Mouse (Mus musculus): ENCODE results near the gene Gm20388.

Gene Gm20388

DNA sequence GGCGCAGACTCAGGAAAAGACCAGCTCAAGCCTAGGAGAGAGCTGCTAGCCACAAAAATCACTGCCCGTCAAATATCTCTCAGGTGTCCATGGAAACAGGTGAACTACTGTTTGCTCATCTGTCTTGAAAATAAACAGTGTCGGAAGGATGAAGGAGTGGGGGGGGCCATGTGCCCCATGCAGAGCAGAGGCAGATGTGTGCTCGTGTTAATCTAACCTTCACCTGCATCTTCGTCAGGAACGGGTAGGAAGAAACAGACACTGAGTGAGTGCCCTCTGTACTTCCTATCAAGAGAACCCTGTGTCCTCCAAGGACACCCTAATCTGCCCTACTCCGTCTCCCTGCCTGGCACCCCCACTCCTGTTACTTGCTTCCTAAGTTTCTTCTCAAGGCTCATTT, 1941.1 kb downstream of the Gm20388 start:
- in situ Hi-C loops (cut with MboI, MseI) = no loop called here

DNA sequence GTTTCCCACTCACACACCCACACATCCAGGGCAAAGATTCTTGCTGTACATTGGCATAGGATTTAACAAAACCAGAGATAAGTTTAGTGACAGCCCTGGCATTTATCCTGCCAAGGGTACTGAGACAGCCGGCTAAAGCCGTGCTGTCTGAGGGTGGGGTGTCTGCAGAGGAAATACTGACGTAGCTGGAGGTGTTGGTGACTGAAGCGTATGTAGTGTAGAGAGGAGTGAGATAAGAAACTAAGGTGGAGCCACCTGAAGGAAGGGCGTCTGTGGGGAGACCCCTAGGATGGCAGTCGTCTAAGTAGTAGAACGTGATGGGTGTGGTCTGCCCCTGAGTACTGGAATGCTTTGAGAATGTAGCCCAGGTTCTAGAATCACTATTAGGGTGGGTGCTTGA, 1941.8 kb downstream of the Gm20388 start:
- in situ Hi-C loops (cut with MboI, MseI) = no loop called here

DNA sequence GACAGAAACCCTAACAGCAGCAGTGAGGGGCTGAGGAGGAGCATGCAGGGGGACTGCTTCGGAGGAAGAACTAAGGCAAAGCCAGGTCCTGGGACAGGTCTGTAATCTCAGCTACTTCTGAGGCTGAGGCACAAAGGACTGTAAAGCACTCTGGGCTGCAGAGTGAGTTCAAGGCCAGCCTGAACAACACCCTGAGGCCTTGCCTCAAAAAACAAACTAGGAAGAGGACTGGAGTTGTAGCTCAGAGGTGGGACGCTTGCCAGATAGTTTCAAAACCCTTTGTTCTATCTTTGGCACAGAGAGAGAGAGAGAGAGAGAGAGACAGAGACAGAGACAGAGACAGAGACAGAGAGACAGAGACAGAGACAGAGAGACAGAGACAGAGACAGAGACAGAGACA, 1942.9 kb downstream of the Gm20388 start:
- in situ Hi-C loops (cut with MboI, MseI) = no loop called here

GRCm38 (mm10) chr8:121856071-121856746, 1945.6 kb downstream of the Gm20388 start:
- in situ Hi-C loops (cut with MboI, MseI) = loop anchor here (5.0 kb wide), 1 partner anchor 46 kb away; no protein-coding TSS in a partner anchor

DNA sequence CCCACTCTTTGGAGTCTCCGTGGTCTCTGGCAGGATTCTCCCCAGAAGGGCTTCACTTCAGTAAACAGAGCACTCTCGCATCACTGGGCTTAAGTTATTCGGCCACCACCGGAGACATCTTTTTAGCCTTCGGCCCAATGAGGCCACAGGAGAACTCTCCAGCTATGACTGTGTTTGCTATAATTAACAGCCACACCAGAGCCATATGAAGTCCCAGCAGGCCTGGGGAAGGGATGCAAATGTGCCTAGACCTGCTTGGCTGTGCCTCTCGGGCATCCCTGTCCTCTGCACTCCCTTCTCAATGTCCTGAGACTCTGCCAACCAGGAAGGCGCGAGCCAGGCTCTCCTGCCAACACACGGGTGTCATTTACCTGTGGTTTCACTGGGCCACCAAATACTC, 1946.7 kb downstream of the Gm20388 start:
- in situ Hi-C loops (cut with MboI, MseI) = loop anchor here (5.0 kb wide), 1 partner anchor 45 kb away; no protein-coding TSS in a partner anchor

DNA sequence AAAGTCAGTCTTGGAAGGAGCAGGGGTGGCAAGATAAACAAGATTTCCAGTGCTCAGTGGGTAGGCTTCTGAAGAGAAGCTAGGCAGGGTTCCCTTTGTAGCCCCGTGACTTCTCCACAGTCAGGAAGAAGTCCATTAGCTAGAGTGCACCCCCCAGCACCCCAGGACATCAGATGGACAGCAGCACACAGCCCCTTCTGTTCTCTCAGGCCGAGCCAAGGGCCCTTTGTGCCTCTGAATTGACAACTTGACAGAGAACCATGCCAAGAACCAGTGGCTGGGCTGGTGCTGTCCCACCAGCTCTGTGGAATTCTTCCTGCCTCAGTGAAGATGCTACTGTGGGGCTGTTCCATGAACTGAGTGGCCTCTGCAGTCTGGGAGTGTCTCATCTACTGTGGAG, 1947.1 kb downstream of the Gm20388 start:
- in situ Hi-C loops (cut with MboI, MseI) = loop anchor here (5.0 kb wide), 1 partner anchor 45 kb away; no protein-coding TSS in a partner anchor

DNA sequence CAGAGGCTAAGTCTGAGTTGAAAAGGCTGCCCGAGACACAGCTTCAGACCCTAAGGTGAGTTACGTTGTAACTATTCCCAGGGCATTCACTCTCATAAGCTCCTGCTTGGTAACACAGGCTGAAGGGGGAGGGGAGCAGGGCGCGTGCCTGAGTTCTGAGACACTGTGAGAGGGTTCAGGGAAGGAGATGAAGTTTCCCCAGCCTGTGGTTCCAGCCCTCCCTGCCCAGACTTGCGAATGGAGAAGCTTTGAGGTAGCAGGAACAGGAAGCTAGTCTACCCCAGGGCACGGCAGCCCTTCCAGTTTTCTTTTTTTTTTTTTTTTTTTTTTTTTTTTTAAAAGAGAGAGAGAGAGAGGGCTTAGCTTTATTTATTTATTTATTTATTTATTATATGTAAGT, 1950.6 kb downstream of the Gm20388 start:
- in situ Hi-C loops (cut with MboI, MseI) = no loop called here

DNA sequence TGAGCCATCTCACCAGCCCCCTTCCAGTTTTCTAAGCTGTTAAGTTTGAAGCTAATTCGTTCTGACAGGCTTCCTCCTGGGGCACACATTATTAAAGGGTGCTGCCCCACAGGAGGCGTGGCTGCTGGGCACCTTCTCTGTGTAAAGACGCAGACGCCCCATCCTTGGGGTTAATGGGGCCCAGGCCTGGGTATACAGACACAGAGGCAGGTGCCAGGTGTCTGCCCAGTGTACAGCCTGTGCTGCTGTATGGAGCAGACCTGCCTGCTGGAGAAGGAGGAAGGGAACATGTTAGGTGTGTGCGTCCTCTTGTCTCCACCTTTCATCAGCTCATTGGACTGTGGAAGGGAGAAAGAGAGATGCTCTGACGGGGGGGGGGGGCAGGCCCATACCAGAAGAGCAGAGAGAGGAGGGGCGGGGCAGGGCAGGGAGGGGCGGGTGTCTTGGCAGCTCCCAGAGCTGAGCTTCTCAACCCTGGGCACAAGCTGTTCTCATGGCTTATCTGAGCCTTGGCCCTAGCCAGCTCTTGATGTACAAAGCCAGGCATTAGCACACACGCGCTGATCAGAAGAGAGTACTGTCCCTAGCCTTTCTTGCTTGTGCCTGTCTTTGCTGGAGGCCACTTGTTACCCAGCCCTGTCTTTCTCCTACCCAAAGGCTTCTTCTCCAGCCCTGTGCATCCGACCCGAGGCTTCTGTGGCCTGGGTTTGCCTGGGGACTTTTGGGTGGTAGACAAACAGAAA, 1951.3 kb downstream of the Gm20388 start:
- in situ Hi-C loops (cut with MboI, MseI) = no loop called here

DNA sequence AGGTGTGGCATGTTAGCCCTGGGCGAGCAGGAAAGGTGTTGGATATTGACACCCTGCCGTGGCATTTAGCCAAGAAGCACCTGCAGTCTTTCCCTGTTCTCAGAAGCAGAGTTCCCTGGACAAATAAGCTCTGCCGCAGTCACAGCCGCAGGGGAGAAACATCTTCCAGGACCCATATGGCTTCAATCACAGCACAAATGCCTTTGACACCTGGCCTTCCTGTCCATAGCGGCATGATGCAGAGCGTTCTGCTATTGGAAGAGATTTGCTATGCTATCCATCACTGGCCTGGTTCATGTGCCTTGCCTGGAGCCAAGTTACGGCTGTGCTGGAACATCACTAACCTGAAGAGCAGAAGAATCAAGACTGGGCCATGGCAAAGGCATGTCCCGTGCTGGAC, 1954.7 kb downstream of the Gm20388 start:
- in situ Hi-C loops (cut with MboI, MseI) = no loop called here

- in situ Hi-C loops (cut with MboI, MseI) = no loop called here
These were observed 1957.6 kb downstream of the Gm20388 start for GRCm38 (mm10) chr8:121868196-121868595.

DNA sequence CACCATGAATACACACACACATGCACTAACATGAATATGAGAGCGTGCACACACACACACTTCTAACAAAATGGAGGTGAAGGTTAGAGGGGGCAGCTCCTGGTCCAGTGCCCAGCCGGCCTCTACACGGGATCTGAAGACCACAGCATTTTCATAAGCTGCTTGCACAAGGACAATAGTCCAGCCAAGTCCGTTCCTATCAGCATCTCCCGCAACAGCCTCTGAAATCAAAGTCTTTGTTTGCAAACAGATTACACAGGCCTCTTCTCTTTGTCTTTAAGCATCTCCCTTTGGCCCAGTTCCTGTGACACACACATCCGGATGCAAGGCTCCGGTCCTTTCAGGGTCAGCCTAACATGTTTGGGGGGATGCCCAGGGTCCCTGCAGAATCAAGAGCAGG, 1958.3 kb downstream of the Gm20388 start:
- in situ Hi-C loops (cut with MboI, MseI) = no loop called here

DNA sequence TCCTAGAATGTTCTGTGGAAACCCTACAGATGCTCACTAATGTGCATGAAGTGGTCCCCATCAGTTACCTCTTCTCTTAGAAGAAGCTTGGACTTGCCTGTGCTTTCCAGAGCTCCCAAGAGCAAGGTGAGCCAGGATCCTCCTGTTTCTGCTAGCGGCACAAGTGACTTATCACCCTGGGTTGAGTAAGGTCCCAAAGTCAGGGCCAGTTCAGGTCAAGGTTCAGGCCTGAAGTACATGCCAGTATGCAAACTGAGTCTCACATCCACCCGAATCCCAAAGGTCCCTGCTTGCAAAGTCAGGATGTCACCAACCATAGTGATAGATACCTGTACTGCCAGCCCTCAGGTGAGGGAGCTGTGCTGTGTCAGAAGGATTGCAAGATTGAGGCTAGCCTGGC, 1959.5 kb downstream of the Gm20388 start:
- in situ Hi-C loops (cut with MboI, MseI) = no loop called here

- in situ Hi-C loops (cut with MboI, MseI) = no loop called here
These were observed 1961.3 kb downstream of the Gm20388 start for GRCm38 (mm10) chr8:121871833-121872440.

GRCm38 (mm10) chr8:121874031-121874430, 1963.4 kb downstream of the Gm20388 start:
- in situ Hi-C loops (cut with MboI, MseI) = no loop called here

- in situ Hi-C loops (cut with MboI, MseI) = no loop called here
These were observed 1964.4 kb downstream of the Gm20388 start for GRCm38 (mm10) chr8:121875045-121875444.

DNA sequence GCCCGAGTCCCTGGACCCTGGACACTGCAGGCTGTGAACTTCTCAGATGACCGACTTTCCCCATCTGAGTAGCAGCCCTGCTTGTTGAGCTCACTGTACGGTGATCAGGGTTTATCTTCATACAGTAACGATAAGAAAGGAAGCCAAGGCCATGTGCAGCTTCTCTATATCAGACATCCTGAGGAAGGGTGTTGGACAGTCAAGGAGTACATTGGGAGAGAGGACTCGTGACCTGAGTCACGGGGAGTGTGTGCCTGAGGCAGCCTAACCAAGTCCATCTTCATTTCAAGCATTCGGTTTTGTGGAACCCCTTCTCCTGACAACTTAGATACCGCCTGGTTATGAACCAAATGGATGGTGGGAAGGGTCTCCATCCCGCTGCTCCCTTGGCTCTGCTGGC, 1964.9 kb downstream of the Gm20388 start:
- in situ Hi-C loops (cut with MboI, MseI) = no loop called here

GRCm38 (mm10) chr8:121877212-121877611, 1966.6 kb downstream of the Gm20388 start:
- in situ Hi-C loops (cut with MboI, MseI) = no loop called here

DNA sequence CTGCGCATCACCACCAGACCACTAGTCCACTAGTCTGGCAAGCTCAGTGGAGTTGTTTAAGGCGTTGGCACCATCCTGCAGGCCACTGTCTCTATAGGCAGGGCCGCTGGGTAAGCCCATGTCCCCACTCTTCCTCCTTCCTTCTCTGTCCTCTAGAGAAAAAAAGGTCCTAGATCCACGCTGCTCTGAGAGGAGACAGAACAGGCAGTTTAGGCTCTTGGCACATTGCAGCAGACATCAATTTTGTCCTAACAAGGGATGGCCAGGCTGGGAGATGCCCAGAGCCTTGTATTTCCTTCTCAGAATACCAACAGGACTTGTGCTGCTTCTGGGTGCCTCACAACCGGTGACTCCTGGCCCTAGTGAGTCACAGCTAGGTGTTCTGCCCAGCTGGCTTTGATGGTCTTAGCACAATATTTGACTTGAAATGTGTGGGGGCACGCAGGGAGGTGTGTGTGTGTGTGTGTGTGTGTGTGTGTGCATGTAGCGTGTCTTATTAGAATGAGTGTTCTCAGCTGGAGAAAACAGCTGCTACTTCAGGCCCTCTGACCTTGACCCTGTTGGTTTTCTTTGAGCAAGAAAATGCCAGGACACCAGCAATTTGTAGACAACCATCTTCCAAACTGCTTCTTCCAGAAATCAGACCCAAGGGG, 1967.3 kb downstream of the Gm20388 start:
- in situ Hi-C loops (cut with MboI, MseI) = no loop called here

DNA sequence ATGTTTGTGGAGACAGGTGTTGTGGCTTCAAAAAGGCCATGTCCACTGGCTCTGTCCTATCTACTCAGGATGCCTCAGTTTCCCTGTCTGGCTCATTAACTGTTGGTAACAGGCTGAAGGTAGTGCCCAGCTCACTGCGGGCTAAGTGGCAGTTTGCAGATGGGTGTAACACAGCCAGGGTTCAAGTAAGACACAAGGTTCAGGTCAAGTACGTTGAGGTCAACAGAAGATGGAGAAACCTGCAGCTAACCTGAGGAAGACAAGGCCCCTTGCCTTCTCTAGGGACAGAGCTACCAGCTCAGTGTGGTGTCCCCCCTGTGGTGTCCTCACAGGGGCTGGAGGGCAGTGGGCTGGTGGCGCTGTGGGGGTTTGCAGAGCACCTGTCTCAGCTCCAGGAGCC, 1969.1 kb downstream of the Gm20388 start:
- in situ Hi-C loops (cut with MboI, MseI) = no loop called here

DNA sequence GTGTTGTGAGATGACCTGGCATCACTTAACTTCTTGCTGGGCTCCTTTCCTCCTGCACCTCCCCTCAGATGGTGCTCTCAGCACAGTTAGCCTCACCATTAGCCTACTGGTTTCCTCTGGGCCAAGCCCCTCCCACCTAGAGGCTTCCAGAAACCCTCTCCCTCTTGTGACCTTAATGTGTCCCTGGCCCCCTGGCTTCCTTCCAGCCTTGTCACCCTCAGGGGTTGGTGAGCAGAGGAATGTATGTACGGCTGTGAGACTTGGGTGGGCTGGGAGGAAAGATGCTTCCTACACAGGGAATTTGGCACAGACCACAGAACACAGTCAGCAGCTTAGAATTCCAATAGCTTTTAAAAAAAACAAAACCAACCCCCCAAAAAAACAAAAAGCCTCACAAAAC, 1970.2 kb downstream of the Gm20388 start:
- in situ Hi-C loops (cut with MboI, MseI) = no loop called here

DNA sequence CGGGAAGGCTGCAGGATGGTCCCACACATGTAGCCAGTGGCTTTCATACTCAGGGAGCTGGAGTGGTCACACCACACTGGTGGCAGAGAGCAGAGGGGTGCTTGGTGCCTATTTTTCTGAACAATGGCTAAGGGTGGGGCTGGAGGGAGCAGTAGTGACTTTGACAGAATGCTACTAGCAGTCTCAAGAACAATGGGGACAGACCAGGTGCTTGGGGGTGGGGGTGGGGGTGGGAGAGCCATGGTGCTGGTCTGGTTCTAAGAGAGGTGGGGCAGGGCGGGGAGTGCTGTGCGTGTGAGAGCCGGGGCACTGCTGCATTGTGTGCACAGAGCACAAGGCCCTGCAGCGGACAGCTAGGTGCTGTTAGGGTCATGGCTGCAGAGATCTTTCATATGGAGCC, 1971.3 kb downstream of the Gm20388 start:
- in situ Hi-C loops (cut with MboI, MseI) = no loop called here

- in situ Hi-C loops (cut with MboI, MseI) = no loop called here
These were observed 1973.5 kb downstream of the Gm20388 start for GRCm38 (mm10) chr8:121884181-121884580.

Measured in T-helper 1 cell (primary cell).